In genomic region chr12:76594556-76594955, GRCm38 (mm10) we compare ENCODE assay signal across 10 mouse cellular contexts.
A peak's percentile ranks its signal among the peaks of the same experiment; 100 is the strongest.
DNase-seq lines count a peak whose midpoint lies in the region; ATAC-seq and TF ChIP-seq lines count a peak whose summit lies in the region.
"Had no signal": no experiment of that assay in that cellular context is flagged by ENCODE, and none has a peak within 500 bp of the region (broad histone marks: within the 10 kb centered on the region; RNA-seq: fewer than 3 reads in every experiment).

No protein-coding gene starts in this region.

- H3K9me3 ChIP-seq in midbrain, embryonic 10.5 days (replicated peaks) = no peaks in the 10 kb centered on the region
- H3K9me3 ChIP-seq in midbrain, embryonic 16.5 days (replicated peaks; ENCODE audit: control insufficient read depth, low read length, poor library complexity, severe bottlenecking) = no peaks in the 10 kb centered on the region
- no peaks in the 10 kb centered on the region for H3K9me3 ChIP-seq in liver, embryonic 12.5 days (replicated peaks)
- H3K9me3 ChIP-seq: kidney, embryonic 15.5 days had no signal

- H3K4me2 ChIP-seq in midbrain, embryonic 16.5 days (ENCODE audit: low read length) = no peak overlapping the region
- H3K4me2 ChIP-seq in liver, embryonic 12.5 days = peak overlapping the region; percentile 32
- H3K4me2 ChIP-seq: kidney, embryonic 15.5 days had no signal

- no peak overlapping the region; the same call in 1 of the 2 replicates for H3K4me3 ChIP-seq in gastrocnemius, adult 2 months
- H3K4me3 ChIP-seq in midbrain, embryonic 10.5 days = no peak overlapping the region
- no peak overlapping the region for H3K4me3 ChIP-seq in midbrain, embryonic 16.5 days (ENCODE audit: low read depth, low read length)
- H3K4me3 ChIP-seq in liver, embryonic 12.5 days = no peak overlapping the region
- H3K4me3 ChIP-seq: kidney, embryonic 15.5 days had no signal

- ATAC-seq in midbrain, embryonic 16.5 days = no peak
- peak; percentile 5 for ATAC-seq in liver, embryonic 12.5 days
- ATAC-seq in megakaryocyte progenitor cell, adult 5-6 weeks (replicated peaks; ENCODE audit: poor library complexity) = no peak

- TF ChIP-seq CTCF in gastrocnemius, adult 2 months (IDR thresholded peaks at IDR 0.05) = no peak

- intact Hi-C loops in gastrocnemius, adult 2 months (cut with DNase I) = loop anchor here (5.0 kb wide), 1 partner anchor 128 kb away; no protein-coding TSS in a partner anchor

- 59% methylated on average over 3 of the region's 3 CpGs for WGBS in midbrain, embryonic 10.5 days
- 70% methylated on average over 3 of the region's 3 CpGs for whole genome bisulfite sequencing in midbrain, embryonic 16.5 days
- WGBS in liver, embryonic 12.5 days (ENCODE audit: insufficient replicate concordance) = 59% methylated on average over 3 of the region's 3 CpGs

- no peak overlapping the region for H3K9ac ChIP-seq in midbrain, embryonic 16.5 days (ENCODE audit: low read depth, low read length)
- peak overlapping the region; percentile 59 for H3K9ac ChIP-seq in liver, embryonic 12.5 days
- H3K9ac ChIP-seq: kidney, embryonic 15.5 days had no signal

- peak overlapping the region; percentile 86 for H3K27ac ChIP-seq in gastrocnemius, adult 2 months
- 0 out of 2 replicates have a peak overlapping the region, but pooled peaks have one; percentile 4 for H3K27ac ChIP-seq in midbrain, embryonic 10.5 days (replicated peaks)
- no peak overlapping the region for H3K27ac ChIP-seq in midbrain, embryonic 16.5 days (ENCODE audit: low read length)
- H3K27ac ChIP-seq in liver, embryonic 12.5 days = peak overlapping the region; percentile 81
- H3K27ac ChIP-seq: kidney, embryonic 15.5 days had no signal

- no peaks in the 10 kb centered on the region for H3K36me3 ChIP-seq in midbrain, embryonic 10.5 days
- H3K36me3 ChIP-seq in midbrain, embryonic 16.5 days (ENCODE audit: control insufficient read depth, insufficient read depth, low read length) = no peaks in the 10 kb centered on the region
- H3K36me3 ChIP-seq in liver, embryonic 12.5 days = peaks cover 46% of the 10 kb centered on the region
- H3K36me3 ChIP-seq: kidney, embryonic 15.5 days had no signal

- peaks cover 27% of the 10 kb centered on the region for H3K4me1 ChIP-seq in midbrain, embryonic 10.5 days
- peaks cover 4% of the 10 kb centered on the region; the same call in 1 of the 2 replicates for H3K4me1 ChIP-seq in midbrain, embryonic 16.5 days (ENCODE audit: control insufficient read depth, insufficient read depth, low read length)
- peaks cover 47% of the 10 kb centered on the region for H3K4me1 ChIP-seq in liver, embryonic 12.5 days

- H3K27me3 ChIP-seq in midbrain, embryonic 10.5 days (ENCODE audit: low read depth, poor library complexity, severe bottlenecking) = peaks cover 17% of the 10 kb centered on the region
- no peaks in the 10 kb centered on the region for H3K27me3 ChIP-seq in midbrain, embryonic 16.5 days (ENCODE audit: control insufficient read depth, insufficient read depth, low read depth, low read length)
- peaks cover 24% of the 10 kb centered on the region for H3K27me3 ChIP-seq in liver, embryonic 12.5 days (replicated peaks)

- no peak for DNase-seq in gastrocnemius, adult 2 months
- no peak for DNase-seq in gastrocnemius, adult 8-10 months (ENCODE audit: low spot score in 2 of 2)
- no peak for DNase-seq in midbrain, embryonic 10.5 days (ENCODE audit: low spot score)
- DNase-seq in thymus, postnatal 36 days = no peak
- DNase-seq in cerebellum, adult 11-12 months = no peak
- DNase-seq: cerebellum, postnatal 36 days had no signal
